Mouse (Mus musculus) liver, embryonic 15.5 days (tissue): ENCODE measurements around the gene Itgb8. TPM values are rescaled to one million over a fixed set of nuclear protein-coding genes. Genes with fewer than 3 reads are reported as not detected.

ENCODE experiments used
- ATAC-seq: fragments of 200-750 bp; cut with Nextera tagmentation; 2 replicates; pipeline ENCODE4 v1.8.0; 2017; ENCODE audit warnings: moderate number of reproducible peaks, mild to moderate bottlenecking, moderate library complexity; ENCODE audit not compliant: insufficient read depth
- H3K27ac ChIP-seq: fragments of 300-500 bp; sonication (generic); replicated peaks from 2 replicates; pipeline ENCODE4 v1.5.1; 2015; ENCODE audit warnings: mild to moderate bottlenecking, inconsistent platforms
- H3K27me3 ChIP-seq: fragments of 300-500 bp; sonication (generic); 2 replicates; pipeline ENCODE4 v1.6.1; 2015; ENCODE audit warnings: mild to moderate bottlenecking, inconsistent platforms
- H3K36me3 ChIP-seq: fragments of 300-500 bp; sonication (generic); replicated peaks from 2 replicates; pipeline ENCODE4 v1.6.1; 2015; ENCODE audit warnings: moderate library complexity, mild to moderate bottlenecking, inconsistent platforms
- H3K4me1 ChIP-seq: fragments of 300-500 bp; sonication (generic); replicated peaks from 2 replicates; pipeline ENCODE4 v1.6.1; 2015; ENCODE audit warnings: inconsistent platforms
- H3K4me2 ChIP-seq: fragments of 300-500 bp; sonication (generic); 2 replicates; pipeline ENCODE4 v1.6.1; 2015; ENCODE audit warnings: moderate library complexity, mild to moderate bottlenecking, inconsistent platforms
- H3K4me3 ChIP-seq: fragments of 300-500 bp; sonication (generic); replicated peaks from 2 replicates; pipeline ENCODE4 v1.5.1; 2015; ENCODE audit warnings: mild to moderate bottlenecking, inconsistent platforms
- H3K9ac ChIP-seq: fragments of 300-500 bp; sonication (generic); 2 replicates; pipeline ENCODE4 v1.6.1; 2015; ENCODE audit warnings: moderate library complexity, mild to moderate bottlenecking, inconsistent platforms
- H3K9me3 ChIP-seq: fragments of 300-500 bp; sonication (generic); replicated peaks from 2 replicates; pipeline ENCODE4 v1.6.1; 2016; ENCODE audit warnings: inconsistent platforms
- WGBS: fragments of 180-500 bp; shearing (Covaris S2); methylation state at CpG from one replicate; pipeline ENCODE4 v1.1.7; 2015; ENCODE audit warnings: mixed read lengths; ENCODE audit not compliant: insufficient replicate concordance; 5-methylcytosine and 5-hydroxymethylcytosine counted together
- polyA plus RNA-seq: library from polyadenylated mRNA; unstranded; fragments of >200 nt; fragmentation: Nextera tagmentation; extraction: Ambion mirVana; gene quantifications from 2 replicates; pipeline ENCODE4 v1.2.1, GENCODE M21; 2015

Itgb8 gene
- polyA plus RNA-seq, 1 experiment from 2014 or later = 0.10 TPM

- H3K27ac ChIP-seq = no peak overlapping the region
- ATAC-seq = no peak
- WGBS = 66% methylated on average over 2 of the region's 2 CpGs
- H3K9ac ChIP-seq = no peak overlapping the region
- no peak overlapping the region for H3K4me3 ChIP-seq
- H3K4me2 ChIP-seq = no peak overlapping the region
- no peaks in the 10 kb centered on the region for H3K36me3 ChIP-seq
- H3K27me3 ChIP-seq = peaks cover under 1% of the 10 kb centered on the region; the same call in 1 of the 2 replicates
- H3K4me1 ChIP-seq = no peaks in the 10 kb centered on the region
- H3K9me3 ChIP-seq = no peaks in the 10 kb centered on the region
Observed at GRCm38 (mm10) chr12:119231831-119232230, 6.8 kb downstream of the Itgb8 start.

DNA sequence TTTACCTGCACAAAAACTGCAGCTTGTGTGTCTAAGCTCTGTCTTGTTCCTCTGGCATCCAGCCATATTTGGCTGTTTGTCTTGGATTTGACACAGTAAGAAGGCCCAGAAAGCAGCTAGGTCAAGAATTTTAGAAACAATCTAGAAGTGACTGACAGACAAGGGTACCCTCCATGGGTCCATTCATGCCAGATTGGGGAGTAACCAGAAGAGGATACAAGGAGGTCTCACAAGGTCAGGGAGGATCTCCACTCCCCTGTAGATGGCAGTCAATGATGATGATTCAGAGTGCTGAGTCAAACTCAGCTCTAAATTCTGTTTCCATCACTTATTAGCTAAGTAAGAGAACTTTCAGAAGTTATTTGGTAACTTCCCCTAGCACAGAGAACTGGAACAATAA lies 8.2 kb downstream of the Itgb8 start:
- no peak overlapping the region for H3K4me3 ChIP-seq
- H3K4me2 ChIP-seq = no peak overlapping the region
- H3K9me3 ChIP-seq = no peaks in the 10 kb centered on the region
- no peaks in the 10 kb centered on the region for H3K36me3 ChIP-seq
- H3K27me3 ChIP-seq = no peaks in the 10 kb centered on the region
- no peaks in the 10 kb centered on the region for H3K4me1 ChIP-seq
- no peak overlapping the region for H3K9ac ChIP-seq
- ATAC-seq = no peak
- no peak overlapping the region for H3K27ac ChIP-seq

DNA sequence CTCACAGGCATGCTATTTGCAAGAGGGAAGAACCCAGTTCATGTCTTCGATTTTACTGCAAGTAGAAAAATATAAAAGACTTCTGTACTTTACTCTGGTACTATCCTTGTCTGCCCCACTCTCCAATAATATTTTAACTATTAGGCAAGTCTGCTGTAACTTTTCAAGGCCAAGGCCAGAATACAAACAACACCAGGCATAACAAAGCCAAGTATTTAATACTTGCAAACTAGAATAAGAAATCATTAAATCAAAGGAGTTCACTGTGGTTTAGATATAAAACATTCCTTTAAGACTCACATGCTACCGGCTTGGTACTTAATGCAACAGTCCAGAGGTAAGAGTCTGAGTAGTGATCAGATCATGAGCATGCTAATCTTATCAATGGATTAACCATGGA lies 9.0 kb downstream of the Itgb8 start:
- Histone ChIP-seq H3K9ac (no peak overlapping the region), H3K4me1 (no peaks in the 10 kb centered on the region), H3K4me3 (no peak overlapping the region), H3K36me3 (no peaks in the 10 kb centered on the region), H3K4me2 (no peak overlapping the region), H3K27me3 (no peaks in the 10 kb centered on the region), H3K27ac (no peak overlapping the region), H3K9me3 (no peaks in the 10 kb centered on the region)
- 69% methylated on average over 2 of the region's 2 CpGs for WGBS
- no peak for ATAC-seq

- Histone ChIP-seq H3K4me3 (no peak overlapping the region), H3K9me3 (no peaks in the 10 kb centered on the region), H3K4me2 (no peak overlapping the region), H3K36me3 (no peaks in the 10 kb centered on the region), H3K27me3 (no peaks in the 10 kb centered on the region), H3K27ac (no peak overlapping the region), H3K4me1 (no peaks in the 10 kb centered on the region), H3K9ac (no peak overlapping the region)
- ATAC-seq = no peak
- 50% methylated on average over 1 of the region's 1 CpGs for WGBS
Observed at GRCm38 (mm10) chr12:119227898-119228297, 10.7 kb downstream of the Itgb8 start.

- Histone ChIP-seq H3K9me3 (no peaks in the 10 kb centered on the region), H3K4me2 (no peak overlapping the region), H3K36me3 (no peaks in the 10 kb centered on the region), H3K27me3 (no peaks in the 10 kb centered on the region), H3K4me3 (no peak overlapping the region), H3K27ac (no peak overlapping the region), H3K9ac (no peak overlapping the region), H3K4me1 (no peaks in the 10 kb centered on the region)
- no peak for ATAC-seq
Observed at GRCm38 (mm10) chr12:119224699-119225098, 13.9 kb downstream of the Itgb8 start.

DNA sequence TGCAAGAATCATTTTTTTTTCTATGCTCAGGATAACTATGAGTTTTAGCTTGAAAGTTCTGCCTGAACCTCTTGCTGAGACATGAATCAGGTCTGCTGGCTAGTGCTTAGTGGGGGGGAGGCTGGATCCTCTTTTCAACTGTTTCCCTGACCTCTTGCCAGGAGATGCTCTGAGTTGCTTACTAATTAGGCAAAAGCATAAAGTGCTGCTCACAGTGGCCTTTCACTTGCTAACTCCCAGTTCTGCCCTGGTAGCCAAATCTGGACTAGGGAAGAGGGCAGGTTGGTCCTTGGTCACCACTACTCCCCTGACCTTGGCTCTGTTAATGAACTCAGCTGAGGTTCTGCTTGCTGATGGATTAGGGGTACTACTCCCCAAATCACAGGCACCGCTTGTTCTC lies 19.2 kb downstream of the Itgb8 start:
- no peaks in the 10 kb centered on the region for H3K36me3 ChIP-seq
- 56% methylated on average over 1 of the region's 1 CpGs for WGBS
- ATAC-seq = no peak

GRCm38 (mm10) chr12:119217700-119218265 lies 20.8 kb downstream of the Itgb8 start:
- H3K36me3 ChIP-seq = no peaks in the 10 kb centered on the region
- no peak overlapping the region for H3K9ac ChIP-seq
- H3K27me3 ChIP-seq = no peaks in the 10 kb centered on the region
- H3K4me3 ChIP-seq = no peak overlapping the region
- H3K4me2 ChIP-seq = no peak overlapping the region
- no peaks in the 10 kb centered on the region for H3K4me1 ChIP-seq
- no peak for ATAC-seq
- H3K9me3 ChIP-seq = no peaks in the 10 kb centered on the region
- H3K27ac ChIP-seq = no peak overlapping the region

More for the DNA sequence above, 19.2 kb downstream of the Itgb8 start:
- Histone ChIP-seq H3K27ac (no peak overlapping the region), H3K27me3 (no peaks in the 10 kb centered on the region), H3K4me1 (no peaks in the 10 kb centered on the region), H3K4me2 (no peak overlapping the region), H3K4me3 (no peak overlapping the region), H3K9ac (no peak overlapping the region), H3K9me3 (no peaks in the 10 kb centered on the region)

DNA sequence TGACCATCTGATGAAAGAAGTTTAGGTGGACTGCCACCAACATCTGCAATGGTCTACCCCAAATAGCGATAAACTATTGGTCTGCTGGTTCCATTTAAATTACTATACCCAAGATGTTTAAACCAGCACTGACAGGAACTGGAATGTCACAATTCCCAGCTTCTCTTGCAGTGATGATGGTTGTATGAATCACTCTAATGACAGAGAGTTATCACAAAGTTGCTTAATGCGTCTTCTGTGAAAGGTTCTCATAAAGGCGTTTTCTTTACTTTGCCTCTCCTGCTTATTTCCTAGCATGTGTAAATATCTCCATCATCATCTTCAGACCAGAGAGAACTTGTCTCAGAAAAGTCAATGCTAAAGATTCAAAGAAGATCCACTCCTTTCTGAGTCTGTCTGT lies 23.4 kb downstream of the Itgb8 start:
- no peaks in the 10 kb centered on the region for H3K27me3 ChIP-seq
- no peak overlapping the region for H3K27ac ChIP-seq
- no peaks in the 10 kb centered on the region for H3K4me1 ChIP-seq
- H3K9ac ChIP-seq = no peak overlapping the region
- no peaks in the 10 kb centered on the region for H3K9me3 ChIP-seq
- H3K4me3 ChIP-seq = no peak overlapping the region
- no peaks in the 10 kb centered on the region for H3K36me3 ChIP-seq
- H3K4me2 ChIP-seq = no peak overlapping the region
- 71% methylated on average over 3 of the region's 3 CpGs for WGBS
- no peak for ATAC-seq

DNA sequence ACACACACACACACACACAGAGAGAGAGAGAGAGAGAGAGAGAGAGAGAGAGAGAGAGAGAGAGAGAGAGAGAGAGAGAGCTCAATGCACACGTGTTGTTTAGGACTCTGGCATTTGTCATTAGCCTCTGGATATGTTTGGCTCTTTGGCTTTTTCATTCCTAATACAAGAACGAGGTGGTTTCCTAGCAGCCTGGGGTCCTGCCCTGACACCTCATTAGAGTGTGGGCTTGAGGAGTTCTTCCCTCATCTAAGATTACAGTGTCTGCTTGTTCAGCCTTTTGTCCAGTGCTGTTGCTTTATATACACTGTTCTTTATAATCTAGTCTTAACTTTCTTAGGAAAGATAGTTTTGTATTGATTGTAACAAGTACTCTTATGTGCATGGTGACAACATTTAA lies 27.1 kb downstream of the Itgb8 start:
- no peak overlapping the region for H3K9ac ChIP-seq
- WGBS = 33% methylated on average over 2 of the region's 2 CpGs
- no peak overlapping the region for H3K27ac ChIP-seq
- H3K4me1 ChIP-seq = no peaks in the 10 kb centered on the region
- no peaks in the 10 kb centered on the region for H3K9me3 ChIP-seq
- no peaks in the 10 kb centered on the region for H3K36me3 ChIP-seq
- no peak overlapping the region for H3K4me3 ChIP-seq
- H3K4me2 ChIP-seq = no peak overlapping the region
- H3K27me3 ChIP-seq = no peaks in the 10 kb centered on the region
- ATAC-seq = no peak

GRCm38 (mm10) chr12:119210590-119210989 lies 28.0 kb downstream of the Itgb8 start:
- ATAC-seq = no peak
- no peaks in the 10 kb centered on the region for H3K36me3 ChIP-seq
- H3K4me2 ChIP-seq = no peak overlapping the region
- no peak overlapping the region for H3K9ac ChIP-seq
- H3K27ac ChIP-seq = no peak overlapping the region
- no peaks in the 10 kb centered on the region for H3K9me3 ChIP-seq
- no peaks in the 10 kb centered on the region for H3K27me3 ChIP-seq
- 55% methylated on average over 2 of the region's 2 CpGs for WGBS
- H3K4me1 ChIP-seq = no peaks in the 10 kb centered on the region
- no peak overlapping the region for H3K4me3 ChIP-seq

GRCm38 (mm10) chr12:119210073-119210425 lies 28.6 kb downstream of the Itgb8 start:
- 52% methylated on average over 1 of the region's 1 CpGs for WGBS
- Histone ChIP-seq H3K36me3 (no peaks in the 10 kb centered on the region), H3K27me3 (no peaks in the 10 kb centered on the region), H3K9me3 (no peaks in the 10 kb centered on the region), H3K4me2 (no peak overlapping the region), H3K4me3 (no peak overlapping the region), H3K27ac (no peak overlapping the region), H3K4me1 (no peaks in the 10 kb centered on the region), H3K9ac (no peak overlapping the region)
- no peak for ATAC-seq

DNA sequence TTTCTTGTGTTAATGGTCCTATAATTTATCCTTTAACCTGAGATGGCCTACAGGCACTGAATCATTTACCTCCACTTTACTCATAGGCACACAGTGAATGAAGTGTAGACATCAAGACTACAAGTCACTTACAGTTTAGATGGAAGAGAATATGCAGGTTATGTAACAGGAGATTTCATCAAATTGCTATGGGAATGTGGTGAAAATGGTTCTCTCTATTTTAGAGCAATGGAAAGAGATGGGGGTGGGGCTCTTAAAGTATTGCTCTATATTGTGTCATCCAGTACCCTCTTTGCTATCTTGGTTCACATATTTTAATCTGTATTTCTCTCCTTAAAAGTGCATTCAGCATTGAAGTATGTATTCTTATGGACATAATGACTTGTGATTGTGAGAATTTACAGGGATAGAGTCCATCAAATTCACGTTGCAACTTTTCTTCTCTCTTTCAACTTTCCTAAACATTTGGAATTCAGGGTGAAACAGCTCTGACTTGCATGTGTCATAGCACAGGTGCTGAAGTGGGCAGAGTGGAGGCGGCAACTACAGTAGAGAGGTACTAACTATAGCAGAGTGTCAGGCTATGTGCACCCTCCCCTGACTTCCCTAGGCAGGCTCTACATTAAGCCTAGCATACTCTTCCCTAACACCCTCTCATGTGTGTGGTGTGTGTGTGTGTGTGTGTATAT lies 29.1 kb downstream of the Itgb8 start:
- Histone ChIP-seq H3K36me3 (no peaks in the 10 kb centered on the region), H3K9me3 (no peaks in the 10 kb centered on the region), H3K4me2 (no peak overlapping the region), H3K27me3 (no peaks in the 10 kb centered on the region), H3K27ac (no peak overlapping the region), H3K4me1 (no peaks in the 10 kb centered on the region), H3K4me3 (no peak overlapping the region), H3K9ac (no peak overlapping the region)
- ATAC-seq = no peak
- 69% methylated on average over 2 of the region's 2 CpGs for WGBS
